Mouse (Mus musculus) macrophage (primary cell): Measurements from ENCODE around the gene Rtp1. TPM values are rescaled to one million over a fixed set of nuclear protein-coding genes. Genes with fewer than 3 reads are reported as not detected.

Source experiments
- H3K27ac ChIP-seq: fragments of 350-480 bp; formaldehyde crosslinking; 2 replicates; pipeline ENCODE4 v1.9.0; 2021
- H3K36me3 ChIP-seq: fragments of 350-480 bp; formaldehyde crosslinking; 2 replicates; pipeline ENCODE4 v1.9.0; 2021; ENCODE audit errors: inconsistent target
- H3K4me3 ChIP-seq: fragments of 350-480 bp; formaldehyde crosslinking; 2 replicates; pipeline ENCODE4 v1.9.0; 2021; ENCODE audit errors: inconsistent target
- H3K79me2 ChIP-seq: fragments of 350-480 bp; formaldehyde crosslinking; 2 replicates; pipeline ENCODE4 v1.9.0; 2021; ENCODE audit errors: inconsistent target
- WGBS: methylation state at CpG from one replicate; pipeline ENCODE4 v1.1.7; 2026; ENCODE audit warnings: inconsistent platforms; ENCODE audit not compliant: missing documents; 5-methylcytosine and 5-hydroxymethylcytosine counted together
- polyA plus RNA-seq: library from polyadenylated mRNA; stranded (reverse); fragments of 250-400 nt; gene quantifications from 3 replicates; pipeline ENCODE4 v1.2.4, GENCODE M21; 2018; ENCODE audit warnings: inconsistent platforms
- total RNA-seq, 78 experiments: library from RNA; depleted of rRNA; stranded (reverse); fragments of 250-400 nt; gene quantifications; 1 replicate in 9 of 78; 2 replicates in 24 of 78; 3 replicates in 43 of 78; 4 replicates in 2 of 78; pipeline ENCODE4 v1.2.4; 2018; ENCODE audit warnings: inconsistent platforms in 56 of 78

Gene Rtp1
- not detected for total RNA-seq (2018; cell fraction: chromatin; rRNA removed)
- not detected for total RNA-seq (2018; cell fraction: cytosol; rRNA removed)
- total RNA-seq (2018; cell fraction: nucleus; rRNA removed): under 1 TPM in 1 of 26 experiments, not detected in 25; 0.27 TPM
- polyA plus RNA-seq: not detected in 3 replicates

- H3K79me2 ChIP-seq: no peaks in the 10 kb centered on the region
- no peaks in the 10 kb centered on the region for H3K36me3 ChIP-seq
- H3K4me3 ChIP-seq: no peak within 1 kb of the TSS
- WGBS: 97% methylated on average over 5 of the region's 7 CpGs
- H3K27ac ChIP-seq: no peak within 1 kb of the TSS
Observed at GRCm38 (mm10) chr16:23428647-23429319, at the start of gene Rtp1. Gene Rtp1, plus strand, starts transcription at chr16:23429133.

DNA sequence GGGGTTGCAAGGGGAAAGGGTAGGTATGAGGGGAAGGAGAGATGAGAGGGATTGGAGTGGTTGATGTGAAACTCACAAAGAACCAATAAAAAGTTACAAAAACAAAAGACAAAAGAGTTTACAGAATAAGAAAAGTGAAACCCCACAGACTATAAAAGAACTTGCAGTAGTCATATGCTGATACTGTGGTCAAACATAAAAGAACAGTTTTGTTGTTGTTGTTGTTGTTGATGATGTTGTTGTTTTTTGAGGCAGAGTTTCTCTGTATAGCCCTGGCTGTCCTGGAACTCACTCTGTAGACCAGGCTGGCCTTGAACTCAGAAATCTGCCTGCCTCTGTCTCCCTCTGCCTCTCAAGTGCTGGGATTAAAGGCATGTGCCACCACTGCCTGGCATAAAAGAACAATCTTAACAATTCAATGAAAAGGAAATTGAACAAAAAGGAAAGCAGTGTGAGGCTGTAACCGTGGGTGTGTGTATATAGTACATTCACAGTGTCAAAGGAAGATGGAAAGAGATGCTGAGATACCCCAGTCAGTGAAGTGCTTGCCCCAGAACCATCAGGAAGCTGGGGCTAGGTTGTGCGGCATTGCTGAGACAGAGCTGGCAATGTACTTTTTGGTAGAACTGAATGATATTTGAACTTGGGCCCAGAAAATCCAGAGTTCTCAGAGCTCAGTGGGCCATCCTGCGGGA is 49.2 kb upstream of the Rtp1 start:
- Histone ChIP-seq H3K36me3 (no peaks in the 10 kb centered on the region), H3K4me3 (no peak overlapping the region), H3K27ac (no peak overlapping the region), H3K79me2 (no peaks in the 10 kb centered on the region)
- WGBS: 84% methylated on average over 3 of the region's 3 CpGs

- H3K4me3 ChIP-seq: no peak overlapping the region
- no peaks in the 10 kb centered on the region for H3K79me2 ChIP-seq
- H3K27ac ChIP-seq: no peak overlapping the region
- no peaks in the 10 kb centered on the region for H3K36me3 ChIP-seq
Observed at GRCm38 (mm10) chr16:23384304-23384703, 44.6 kb upstream of the Rtp1 start.

DNA sequence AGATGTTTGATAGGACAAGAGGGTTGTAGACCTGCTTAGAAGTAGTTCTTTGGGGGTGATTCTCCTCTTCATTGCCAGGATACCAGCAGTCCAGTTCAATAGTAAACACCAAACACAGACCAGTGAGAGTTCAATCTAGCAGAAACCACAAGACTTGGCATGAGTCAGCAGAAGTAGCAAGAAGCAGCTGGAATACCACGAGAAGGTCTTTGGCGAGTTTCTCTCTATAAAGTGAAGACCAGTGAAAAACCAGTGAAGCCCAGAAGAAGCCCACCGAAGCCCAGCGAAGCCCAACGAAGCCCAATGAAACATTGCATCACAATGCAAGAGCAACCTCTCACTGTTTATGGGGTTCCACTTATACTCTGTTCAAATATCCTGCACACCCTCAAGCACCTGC is 31.0 kb upstream of the Rtp1 start:
- Histone ChIP-seq H3K27ac (no peak overlapping the region), H3K79me2 (no peaks in the 10 kb centered on the region), H3K4me3 (no peak overlapping the region), H3K36me3 (no peaks in the 10 kb centered on the region)
- 74% methylated on average over 5 of the region's 5 CpGs for WGBS

GRCm38 (mm10) chr16:23401463-23401862 is 27.5 kb upstream of the Rtp1 start:
- WGBS: 46% methylated on average over 4 of the region's 4 CpGs
- no peaks in the 10 kb centered on the region for H3K36me3 ChIP-seq

GRCm38 (mm10) chr16:23401959-23402358 is 27.0 kb upstream of the Rtp1 start:
- WGBS: 63% methylated on average over 3 of the region's 3 CpGs

More at GRCm38 (mm10) chr16:23401463-23401862, 27.5 kb upstream of the Rtp1 start:
- Histone ChIP-seq H3K27ac (no peak overlapping the region), H3K79me2 (no peaks in the 10 kb centered on the region), H3K4me3 (no peak overlapping the region)

DNA sequence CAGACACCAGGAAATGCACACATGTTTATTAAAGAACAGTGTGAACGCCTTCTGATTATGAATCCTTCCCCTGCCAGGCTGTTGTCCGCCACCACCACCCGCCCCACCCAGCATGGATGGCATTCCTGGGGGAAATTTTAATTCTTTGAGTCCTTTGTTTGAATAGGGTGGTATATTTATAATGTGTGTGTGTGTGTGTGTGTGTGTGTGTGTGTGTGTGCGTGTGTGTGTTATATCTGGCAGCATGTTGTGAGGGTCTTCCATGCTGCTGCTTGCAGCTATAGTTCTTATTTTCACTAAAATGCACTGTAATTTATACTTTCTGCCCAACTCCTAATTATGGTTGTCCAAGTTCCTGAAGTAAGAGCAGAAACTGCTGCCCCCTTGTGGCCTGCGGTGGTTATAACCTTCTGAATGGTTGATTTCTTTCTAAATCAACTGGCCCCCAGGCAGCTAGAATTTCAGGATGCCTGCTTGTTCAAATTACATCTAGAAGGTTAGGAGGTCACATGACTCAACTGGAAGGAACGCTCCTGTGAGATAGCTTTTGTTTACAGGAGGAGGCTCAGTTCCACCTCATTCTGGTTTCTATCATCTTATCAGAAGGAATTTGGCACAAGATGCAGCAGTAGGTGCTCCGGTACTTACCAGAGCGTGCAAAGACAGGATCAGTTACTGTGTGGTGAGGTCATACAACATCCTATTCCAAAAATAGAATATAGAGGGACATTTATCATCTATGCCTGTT is 25.8 kb upstream of the Rtp1 start:
- 62% methylated on average over 8 of the region's 8 CpGs for WGBS
- Histone ChIP-seq H3K36me3 (no peaks in the 10 kb centered on the region), H3K27ac (no peak overlapping the region), H3K4me3 (no peak overlapping the region), H3K79me2 (no peaks in the 10 kb centered on the region)

More at GRCm38 (mm10) chr16:23401959-23402358, 27.0 kb upstream of the Rtp1 start:
- Histone ChIP-seq H3K27ac (no peak overlapping the region), H3K79me2 (no peaks in the 10 kb centered on the region), H3K36me3 (no peaks in the 10 kb centered on the region), H3K4me3 (no peak overlapping the region)

- 77% methylated on average over 6 of the region's 6 CpGs for WGBS
- no peaks in the 10 kb centered on the region for H3K79me2 ChIP-seq
- H3K27ac ChIP-seq: no peak overlapping the region
- no peaks in the 10 kb centered on the region for H3K36me3 ChIP-seq
- no peak overlapping the region for H3K4me3 ChIP-seq
Observed at GRCm38 (mm10) chr16:23412930-23413329, 16.0 kb upstream of the Rtp1 start.

GRCm38 (mm10) chr16:23416261-23416656 is 12.7 kb upstream of the Rtp1 start:
- Histone ChIP-seq H3K27ac (no peak overlapping the region), H3K4me3 (no peak overlapping the region), H3K36me3 (no peaks in the 10 kb centered on the region), H3K79me2 (no peaks in the 10 kb centered on the region)
- 64% methylated on average over 10 of the region's 10 CpGs for WGBS

- WGBS: 78% methylated on average over 9 of the region's 9 CpGs
- H3K36me3 ChIP-seq: no peaks in the 10 kb centered on the region
Observed at GRCm38 (mm10) chr16:23416657-23417293, 12.2 kb upstream of the Rtp1 start.

GRCm38 (mm10) chr16:23417456-23418240 is 11.3 kb upstream of the Rtp1 start:
- no peak overlapping the region for H3K4me3 ChIP-seq
- H3K27ac ChIP-seq: no peak overlapping the region
- H3K79me2 ChIP-seq: no peaks in the 10 kb centered on the region
- H3K36me3 ChIP-seq: no peaks in the 10 kb centered on the region
- 82% methylated on average over 12 of the region's 13 CpGs for WGBS

More at GRCm38 (mm10) chr16:23416657-23417293, 12.2 kb upstream of the Rtp1 start:
- Histone ChIP-seq H3K4me3 (no peak overlapping the region), H3K27ac (no peak overlapping the region), H3K79me2 (no peaks in the 10 kb centered on the region)

GRCm38 (mm10) chr16:23419565-23420085 is 9.3 kb upstream of the Rtp1 start:
- WGBS: 88% methylated on average over 8 of the region's 8 CpGs

GRCm38 (mm10) chr16:23423825-23424224 is 5.1 kb upstream of the Rtp1 start:
- no peaks in the 10 kb centered on the region for H3K36me3 ChIP-seq
- no peak overlapping the region for H3K4me3 ChIP-seq
- no peaks in the 10 kb centered on the region for H3K79me2 ChIP-seq
- H3K27ac ChIP-seq: no peak overlapping the region
- WGBS: 82% methylated on average over 5 of the region's 5 CpGs

More at GRCm38 (mm10) chr16:23419565-23420085, 9.3 kb upstream of the Rtp1 start:
- Histone ChIP-seq H3K79me2 (no peaks in the 10 kb centered on the region), H3K36me3 (no peaks in the 10 kb centered on the region), H3K4me3 (no peak overlapping the region), H3K27ac (no peak overlapping the region)
